Mouse (Mus musculus) embryonic facial prominence, embryonic 11.5 days (tissue): Measurements from ENCODE around the gene Gpr88. TPM values are rescaled to one million over a fixed set of nuclear protein-coding genes. Genes with fewer than 3 reads are reported as not detected.
"Not testable (repeated sequence)": the region's sequence is repeated elsewhere in the genome, so short reads cannot be mapped to it uniquely, and the experiment has no call there.

ENCODE experiments used
- ATAC-seq: fragments of 200-750 bp; cut with Nextera tagmentation; replicated peaks from 2 replicates; pipeline ENCODE4 v1.8.0; 2017; ENCODE audit warnings: low read depth; ENCODE audit not compliant: insufficient number of reproducible peaks, low FRiP score, low TSS enrichment
- DNase-seq: peaks from one replicate; pipeline ENCODE4 v3.0.0-alpha.2; 2015; ENCODE audit warnings: low spot score
- H3K27ac ChIP-seq: fragments of 300-500 bp; sonication (generic); replicated peaks from 2 replicates; pipeline ENCODE4 v1.5.1; 2014; ENCODE audit warnings: mild to moderate bottlenecking, low read depth, low read length, control low read depth
- H3K27me3 ChIP-seq: fragments of 300-500 bp; sonication (generic); 2 replicates; pipeline ENCODE4 v1.6.1; 2014; ENCODE audit warnings: mild to moderate bottlenecking, low read length, moderate library complexity, mixed read lengths; ENCODE audit not compliant: control insufficient read depth, insufficient read depth
- H3K36me3 ChIP-seq: fragments of 300-500 bp; sonication (generic); replicated peaks from 2 replicates; pipeline ENCODE4 v1.6.1; 2014; ENCODE audit warnings: low read depth, mild to moderate bottlenecking, low read length, moderate library complexity, mixed read lengths; ENCODE audit not compliant: control insufficient read depth, insufficient read depth
- H3K4me1 ChIP-seq: fragments of 300-500 bp; sonication (generic); 2 replicates; pipeline ENCODE4 v1.6.1; 2014; ENCODE audit warnings: low read length, mixed read lengths; ENCODE audit not compliant: control insufficient read depth, insufficient read depth
- H3K4me2 ChIP-seq: fragments of 300-500 bp; sonication (generic); 2 replicates; pipeline ENCODE4 v1.6.1; 2014; ENCODE audit warnings: low read depth, mild to moderate bottlenecking, control low read depth, low read length, moderate library complexity
- H3K4me3 ChIP-seq: fragments of 300-500 bp; sonication (generic); 2 replicates; pipeline ENCODE4 v1.5.1; 2014; ENCODE audit warnings: low read depth, low read length, control low read depth
- H3K9ac ChIP-seq: fragments of 300-500 bp; sonication (generic); replicated peaks from 2 replicates; pipeline ENCODE4 v1.6.1; 2014; ENCODE audit warnings: mild to moderate bottlenecking, control low read depth, low read length
- H3K9me3 ChIP-seq: fragments of 300-500 bp; sonication (generic); replicated peaks from 2 replicates; pipeline ENCODE4 v1.6.1; 2016; ENCODE audit warnings: mild to moderate bottlenecking, low read length, inconsistent platforms, mixed read lengths; ENCODE audit not compliant: control insufficient read depth
- WGBS: fragments of 180-500 bp; shearing (Covaris S2); extraction: QIAGEN DNeasy Blood & Tissue Kit; methylation state at CpG from one replicate; pipeline ENCODE4 v1.1.7; 2014; 5-methylcytosine and 5-hydroxymethylcytosine counted together
- polyA plus RNA-seq: library from polyadenylated mRNA; unstranded; fragments of >200 nt; fragmentation: Nextera tagmentation; extraction: Ambion mirVana; gene quantifications from 2 replicates; pipeline ENCODE4 v1.2.1, GENCODE M21; 2014

The Gpr88 gene
- polyA plus RNA-seq, 1 experiment from 2014 or later, result 0.56 TPM

DNA sequence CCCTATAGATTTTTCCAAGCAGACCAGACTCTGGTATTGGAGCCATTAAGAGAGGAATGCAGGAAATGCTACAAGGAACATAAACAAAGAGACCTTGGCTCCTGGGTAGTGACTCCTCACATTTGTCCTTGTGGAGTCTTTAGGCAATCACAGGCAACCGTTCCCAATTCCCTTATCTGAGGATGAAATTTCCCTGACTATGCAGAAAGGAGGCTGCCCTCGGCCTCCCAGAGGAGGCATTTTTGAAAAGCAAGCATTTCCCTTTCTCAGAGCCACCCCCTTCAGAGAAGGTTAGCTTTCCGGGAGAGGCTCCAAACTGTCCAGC is 31.7 kb downstream of the Gpr88 start:
- H3K4me2 ChIP-seq, result no peak overlapping the region
- H3K9me3 ChIP-seq, result no peaks in the 10 kb centered on the region
- no peak overlapping the region for H3K9ac ChIP-seq
- 15% methylated on average over 3 of the region's 3 CpGs for WGBS
- H3K36me3 ChIP-seq, result no peaks in the 10 kb centered on the region
- no peak overlapping the region for H3K27ac ChIP-seq
- no peaks in the 10 kb centered on the region for H3K4me1 ChIP-seq
- ATAC-seq (no peak), DNase-seq (peak; percentile 46)
- no peaks in the 10 kb centered on the region for H3K27me3 ChIP-seq
- no peak overlapping the region for H3K4me3 ChIP-seq

DNA sequence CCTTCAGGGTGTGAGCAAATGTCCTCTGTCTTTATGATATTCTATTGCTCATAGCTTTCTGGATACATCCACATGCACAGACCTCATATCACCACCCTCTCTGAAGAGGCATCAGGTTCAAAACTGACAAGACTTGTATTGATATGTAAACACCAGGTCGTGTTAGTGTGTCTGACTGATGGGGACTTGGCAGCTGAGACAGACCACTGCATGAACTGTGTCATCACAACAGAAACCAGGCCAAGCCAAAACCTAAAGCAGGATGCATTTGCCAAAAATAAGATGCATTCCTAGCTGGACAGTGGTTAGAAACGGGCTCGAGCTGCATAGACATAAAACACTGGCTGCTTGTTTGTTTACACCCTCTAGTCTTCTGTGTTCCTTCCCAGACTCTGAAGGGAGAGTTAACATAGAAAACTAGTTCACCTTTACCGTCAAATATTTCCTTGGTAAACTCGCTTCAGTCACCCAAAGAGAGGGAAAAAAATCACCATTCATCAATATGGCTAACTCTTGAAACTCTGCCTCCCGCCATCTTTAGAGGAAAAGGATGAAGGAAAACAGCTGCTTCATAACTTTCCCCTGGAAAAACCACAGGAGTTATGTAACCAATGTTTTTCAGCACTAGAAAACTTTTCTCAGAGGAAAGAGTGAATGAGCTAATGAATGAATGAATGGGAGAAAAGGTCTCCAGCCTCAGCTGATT is 32.2 kb downstream of the Gpr88 start:
- ATAC-seq (no peak), DNase-seq (no peak)
- H3K27me3 ChIP-seq, result no peaks in the 10 kb centered on the region
- H3K9ac ChIP-seq, result no peak overlapping the region
- no peak overlapping the region for H3K4me3 ChIP-seq
- H3K36me3 ChIP-seq, result no peaks in the 10 kb centered on the region
- H3K4me1 ChIP-seq, result no peaks in the 10 kb centered on the region
- H3K4me2 ChIP-seq, result no peak overlapping the region
- no peaks in the 10 kb centered on the region for H3K9me3 ChIP-seq
- 76% methylated on average over 6 of the region's 6 CpGs for WGBS
- H3K27ac ChIP-seq, result no peak overlapping the region

DNA sequence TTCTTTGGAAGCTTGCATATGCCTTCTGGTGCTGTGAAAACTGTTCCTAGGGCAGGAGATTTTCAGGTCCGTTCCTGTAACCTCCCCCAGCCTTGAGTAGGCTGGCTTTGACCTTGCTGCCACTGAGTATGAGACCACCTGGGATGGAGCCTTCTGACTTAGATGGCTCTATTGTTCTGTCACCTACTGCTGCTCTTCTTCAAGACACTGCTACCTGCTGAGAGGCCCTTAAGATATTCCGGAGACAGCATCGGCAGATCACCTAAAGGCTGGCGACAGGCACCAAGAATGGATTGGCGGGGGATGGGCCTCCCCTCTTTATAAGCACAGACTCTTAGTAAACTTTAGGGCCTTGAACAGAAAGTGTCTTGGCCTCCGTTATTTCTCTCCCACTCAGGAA is 35.9 kb downstream of the Gpr88 start:
- not testable (repeated sequence) for ATAC-seq, H3K4me1 ChIP-seq, DNase-seq, H3K27me3 ChIP-seq, H3K9ac ChIP-seq, H3K9me3 ChIP-seq, H3K36me3 ChIP-seq, H3K4me2 ChIP-seq, H3K27ac ChIP-seq, H3K4me3 ChIP-seq
- 59% methylated on average over 6 of the region's 6 CpGs for WGBS

DNA sequence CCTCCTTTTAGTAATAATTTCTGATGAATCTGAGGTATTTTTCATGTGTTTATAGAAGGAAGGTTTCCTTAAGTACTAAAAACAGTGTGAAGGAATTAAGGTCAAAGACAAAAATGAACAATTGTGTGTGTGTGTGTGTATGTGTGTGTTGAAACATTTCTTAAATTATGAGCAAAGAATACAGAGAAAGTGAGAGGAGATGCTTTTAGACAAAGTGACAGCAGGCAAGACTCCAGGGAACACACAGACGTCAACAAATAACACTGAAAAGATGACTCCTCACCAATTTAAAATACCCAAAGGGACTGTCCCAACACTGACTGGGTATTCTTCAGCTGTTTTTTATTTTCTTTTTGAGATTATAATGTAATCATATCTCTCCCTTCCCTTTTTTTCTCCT is 37.0 kb downstream of the Gpr88 start:
- Histone ChIP-seq H3K27ac (no peak overlapping the region), H3K9ac (no peak overlapping the region), H3K27me3 (no peaks in the 10 kb centered on the region), H3K36me3 (no peaks in the 10 kb centered on the region), H3K4me2 (no peak overlapping the region), H3K4me3 (no peak overlapping the region), H3K4me1 (no peaks in the 10 kb centered on the region), H3K9me3 (no peaks in the 10 kb centered on the region)
- no peak for DNase-seq
- WGBS, result 38% methylated on average over 1 of the region's 1 CpGs
- ATAC-seq, result no peak

DNA sequence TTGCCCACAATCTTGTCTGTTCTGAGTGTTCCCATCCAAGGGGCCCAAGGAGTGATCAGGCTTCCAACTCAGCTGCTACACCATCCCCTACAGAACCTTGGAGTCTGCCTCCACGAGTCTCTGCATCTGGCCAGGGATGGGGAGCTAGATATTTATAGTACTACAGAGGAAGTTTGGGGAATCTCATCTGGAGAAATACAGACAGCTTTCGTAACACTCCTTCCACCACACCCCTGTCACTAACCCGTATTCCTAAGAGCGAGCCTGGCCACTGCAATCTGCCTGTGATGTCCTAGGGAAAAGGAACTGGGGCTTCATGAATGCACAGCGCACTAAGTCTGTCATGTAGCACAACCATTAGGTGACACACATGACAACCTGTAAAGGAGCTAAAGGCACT is 41.7 kb downstream of the Gpr88 start:
- ATAC-seq, result no peak
- Histone ChIP-seq H3K27ac (no peak overlapping the region), H3K27me3 (no peaks in the 10 kb centered on the region), H3K36me3 (no peaks in the 10 kb centered on the region), H3K4me1 (no peaks in the 10 kb centered on the region), H3K4me2 (no peak overlapping the region), H3K4me3 (no peak overlapping the region), H3K9ac (no peak overlapping the region), H3K9me3 (no peaks in the 10 kb centered on the region)
- WGBS, result 84% methylated on average over 5 of the region's 5 CpGs
- no peak for DNase-seq

DNA sequence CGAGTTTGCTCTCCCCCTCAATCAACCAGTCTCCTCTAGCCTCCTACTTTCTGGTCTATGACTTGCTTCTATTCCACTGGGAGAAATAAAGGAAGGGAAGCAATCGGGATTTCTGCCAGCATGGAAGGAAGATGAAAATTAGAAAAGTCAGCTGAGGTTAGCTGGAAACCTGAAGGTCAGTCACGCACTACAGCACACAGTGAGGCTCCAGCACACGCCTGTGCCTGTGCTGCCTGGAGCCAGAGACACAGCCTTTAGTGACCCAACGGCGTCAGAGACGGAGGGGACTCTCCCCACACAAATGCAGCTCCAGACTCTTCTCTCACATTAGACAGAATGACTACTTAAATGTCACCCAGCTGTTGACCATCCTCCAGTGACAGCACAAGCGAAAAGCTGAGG is 42.6 kb downstream of the Gpr88 start:
- H3K9ac ChIP-seq, result no peak overlapping the region
- H3K4me1 ChIP-seq, result no peaks in the 10 kb centered on the region
- no peak overlapping the region for H3K4me2 ChIP-seq
- no peak overlapping the region for H3K4me3 ChIP-seq
- H3K9me3 ChIP-seq, result no peaks in the 10 kb centered on the region
- no peak overlapping the region for H3K27ac ChIP-seq
- DNase-seq, result no peak
- H3K36me3 ChIP-seq, result no peaks in the 10 kb centered on the region
- 0 out of 2 replicates have a peak, but pooled peaks have one; percentile 29 for ATAC-seq
- no peaks in the 10 kb centered on the region for H3K27me3 ChIP-seq
- 44% methylated on average over 8 of the region's 8 CpGs for WGBS

DNA sequence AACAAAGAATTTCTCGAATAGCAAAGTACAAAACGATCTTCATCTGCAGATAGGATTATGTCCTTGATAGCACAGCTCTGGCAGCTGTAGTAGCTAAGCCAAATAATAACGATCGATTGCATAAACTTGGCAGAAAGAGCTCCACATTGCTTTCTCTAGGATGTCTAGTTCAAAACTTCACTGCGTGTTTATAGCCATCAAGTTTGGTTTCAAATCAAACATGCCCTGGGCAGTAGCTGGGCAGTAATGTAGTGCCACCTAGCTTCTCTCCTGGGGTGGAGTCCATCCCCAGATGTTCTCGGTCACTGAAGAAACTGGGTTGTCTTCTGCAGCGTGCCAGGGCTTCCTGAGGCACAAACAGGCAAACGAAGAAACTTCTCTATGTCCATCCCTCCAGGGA is 44.1 kb downstream of the Gpr88 start:
- 86% methylated on average over 8 of the region's 8 CpGs for WGBS
- Histone ChIP-seq H3K4me2 (no peak overlapping the region), H3K4me3 (no peak overlapping the region), H3K36me3 (no peaks in the 10 kb centered on the region), H3K4me1 (no peaks in the 10 kb centered on the region), H3K27ac (no peak overlapping the region), H3K9ac (no peak overlapping the region), H3K27me3 (no peaks in the 10 kb centered on the region), H3K9me3 (no peaks in the 10 kb centered on the region)
- no peak for DNase-seq
- ATAC-seq, result no peak

DNA sequence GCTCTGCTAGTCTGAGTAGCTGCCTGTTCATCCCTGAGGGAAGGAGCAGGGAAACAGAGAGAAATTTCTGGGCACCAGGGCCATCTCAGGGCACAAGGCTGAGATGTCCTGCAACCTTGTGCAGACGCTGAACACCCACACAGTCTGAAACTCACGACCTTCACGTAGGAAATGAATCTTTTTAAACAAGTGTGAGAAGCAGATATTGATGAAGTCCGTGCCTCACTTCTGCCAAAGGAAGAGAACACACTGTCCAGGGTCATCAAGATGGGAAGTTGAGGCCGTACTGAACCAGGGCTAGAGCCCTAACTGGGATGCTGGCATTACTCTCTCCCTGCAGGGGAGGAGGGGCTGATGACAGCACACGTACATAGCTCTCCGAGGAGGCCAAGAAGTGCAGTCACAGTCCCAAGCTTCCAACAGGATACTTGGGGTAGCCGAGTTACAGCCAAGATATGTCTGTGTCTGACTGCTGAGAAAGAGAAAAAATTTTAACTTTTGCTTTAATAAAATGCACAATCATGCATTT is 46.9 kb downstream of the Gpr88 start:
- DNase-seq (no peak), ATAC-seq (no peak)
- Histone ChIP-seq H3K9me3 (no peaks in the 10 kb centered on the region), H3K4me2 (no peak overlapping the region), H3K27ac (no peak overlapping the region), H3K9ac (no peak overlapping the region), H3K4me3 (no peak overlapping the region), H3K4me1 (no peaks in the 10 kb centered on the region), H3K27me3 (no peaks in the 10 kb centered on the region), H3K36me3 (no peaks in the 10 kb centered on the region)
- WGBS, result 66% methylated on average over 8 of the region's 8 CpGs
